Mouse (Mus musculus) cerebellum, adult (tissue): ENCODE results near the gene Trim34a.
A peak's percentile ranks its signal among the peaks of the same experiment; 100 is the strongest.
"Not testable (repeated sequence)": the region's sequence is repeated elsewhere in the genome, so short reads cannot be mapped to it uniquely, and the experiment has no call there.

Experiments
- ATAC-seq: cut with Nextera tagmentation; 2 replicates; pipeline ENCODE4 v1.9.2; 2017; ENCODE audit warnings: mild to moderate bottlenecking, moderate library complexity, mixed read lengths; ENCODE audit not compliant: insufficient number of reproducible peaks, low FRiP score, low TSS enrichment

The Trim34a gene

GRCm38 (mm10) chr7:104244287-104245181, at the start of gene Trim34a:
TSS of gene Trim34a (plus strand) at chr7:104244457.
- ATAC-seq = peak; percentile 49; the same call in 1 of the 2 replicates

- ATAC-seq = no peak
Observed at GRCm38 (mm10) chr7:104195885-104196284, 48.4 kb upstream of the Trim34a start, which contains the start of gene Olfr649. TSS of gene Olfr649 (minus strand) at chr7:104195985.

- no peak for ATAC-seq
Observed at GRCm38 (mm10) chr7:104199822-104200221, 44.4 kb upstream of the Trim34a start.

- no peak for ATAC-seq
Observed at GRCm38 (mm10) chr7:104206197-104206596, 38.1 kb upstream of the Trim34a start.

GRCm38 (mm10) chr7:104216011-104216535, 28.2 kb upstream of the Trim34a start:
- ATAC-seq = no peak

- ATAC-seq = no peak
Observed at GRCm38 (mm10) chr7:104217881-104218280, 26.4 kb upstream of the Trim34a start.

GRCm38 (mm10) chr7:104218701-104219569, 25.3 kb upstream of the Trim34a start, which contains the start of gene Trim6:
TSS of gene Trim6 (plus strand) at chr7:104218793.
- no peak for ATAC-seq

GRCm38 (mm10) chr7:104231203-104231602, 13.1 kb upstream of the Trim34a start:
- no peak for ATAC-seq

GRCm38 (mm10) chr7:104240857-104241256, 3.4 kb upstream of the Trim34a start:
- no peak for ATAC-seq

- ATAC-seq = no peak
Observed at GRCm38 (mm10) chr7:104243616-104244015, 641 bp upstream of the Trim34a start.

GRCm38 (mm10) chr7:104260380-104260779, 16.1 kb downstream of the Trim34a start:
- ATAC-seq = not testable (repeated sequence)

GRCm38 (mm10) chr7:104265335-104265734, 21.1 kb downstream of the Trim34a start:
- not testable (repeated sequence) for ATAC-seq

GRCm38 (mm10) chr7:104279361-104279760, 35.1 kb downstream of the Trim34a start:
- ATAC-seq = not testable (repeated sequence)

GRCm38 (mm10) chr7:104287576-104288443, 43.6 kb downstream of the Trim34a start, which contains the start of gene Trim5:
TSS of gene Trim5 (minus strand) at chr7:104288094.
- ATAC-seq = not testable (repeated sequence)

- ATAC-seq = no peak
Observed at GRCm38 (mm10) chr7:104290641-104291040, 46.4 kb downstream of the Trim34a start.

- ATAC-seq = no peak
Observed at GRCm38 (mm10) chr7:104291638-104292400, 47.6 kb downstream of the Trim34a start.
